Mouse (Mus musculus): ENCODE data around the gene P2ry2. TPM values are rescaled to one million over a fixed set of nuclear protein-coding genes. Genes with fewer than 3 reads are reported as not detected.

P2ry2 gene
- polyA plus RNA-seq, 1 experiment from 2014 or later: 4.3 TPM

GRCm38 (mm10) chr7:100997951-100998577, 14.6 kb downstream of the P2ry2 start:
- 79% methylated on average over 31 of the region's 31 CpGs for WGBS
- Histone ChIP-seq H3K4me3 (ENCODE audit: low read length) (no peak overlapping the region), H3K4me1 (ENCODE audit: control insufficient read depth, insufficient read depth, low read length) (peaks cover 9% of the 10 kb centered on the region), H3K9me3 (replicated peaks; ENCODE audit: control insufficient read depth, low read length) (no peaks in the 10 kb centered on the region), H3K27me3 (ENCODE audit: control insufficient read depth, insufficient read depth, low read length) (no peaks in the 10 kb centered on the region), H3K9ac (ENCODE audit: low read length) (no peak overlapping the region), H3K36me3 (ENCODE audit: control insufficient read depth, insufficient read depth) (0 out of 2 replicates have a peak, but pooled peaks cover 5% of the 10 kb centered on the region), H3K27ac (ENCODE audit: low read length) (no peak overlapping the region), H3K4me2 (ENCODE audit: low read depth, low read length) (no peak overlapping the region)
- no peak for ATAC-seq (replicated peaks; ENCODE audit: extremely low read depth, insufficient read depth, low FRiP score)

GRCm38 (mm10) chr7:100997215-100997614, 15.5 kb downstream of the P2ry2 start:
- Histone ChIP-seq H3K4me2 (ENCODE audit: low read depth, low read length) (no peak overlapping the region), H3K36me3 (ENCODE audit: control insufficient read depth, insufficient read depth) (0 out of 2 replicates have a peak, but pooled peaks cover 5% of the 10 kb centered on the region), H3K9ac (ENCODE audit: low read length) (no peak overlapping the region), H3K9me3 (replicated peaks; ENCODE audit: control insufficient read depth, low read length) (no peaks in the 10 kb centered on the region), H3K27me3 (ENCODE audit: control insufficient read depth, insufficient read depth, low read length) (no peaks in the 10 kb centered on the region), H3K27ac (ENCODE audit: low read length) (no peak overlapping the region), H3K4me3 (ENCODE audit: low read length) (no peak overlapping the region), H3K4me1 (ENCODE audit: control insufficient read depth, insufficient read depth, low read length) (peaks cover 5% of the 10 kb centered on the region)
- no peak for ATAC-seq (replicated peaks; ENCODE audit: extremely low read depth, insufficient read depth, low FRiP score)
- 73% methylated on average over 1 of the region's 1 CpGs for WGBS

DNA sequence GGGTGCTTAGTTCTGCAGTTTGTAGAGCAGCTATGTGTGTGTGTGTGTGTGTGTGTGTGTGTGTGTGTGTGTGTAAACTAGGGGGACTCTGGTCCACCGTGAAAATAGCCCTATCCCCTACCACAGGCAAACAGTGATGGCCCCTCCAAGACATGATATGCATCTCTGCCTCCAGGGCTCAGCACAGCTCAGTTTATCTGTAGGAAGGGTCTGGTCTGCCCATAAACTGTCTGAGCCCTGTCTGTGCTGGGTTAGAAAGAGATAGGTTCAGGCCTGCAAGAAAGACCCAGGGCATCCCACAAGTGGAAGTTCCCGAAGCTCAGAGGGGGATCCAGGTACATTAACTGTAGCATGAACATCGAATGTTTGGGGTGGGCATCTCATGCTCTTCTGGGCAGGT, 16.7 kb downstream of the P2ry2 start:
- ATAC-seq (replicated peaks; ENCODE audit: extremely low read depth, insufficient read depth, low FRiP score): no peak

DNA sequence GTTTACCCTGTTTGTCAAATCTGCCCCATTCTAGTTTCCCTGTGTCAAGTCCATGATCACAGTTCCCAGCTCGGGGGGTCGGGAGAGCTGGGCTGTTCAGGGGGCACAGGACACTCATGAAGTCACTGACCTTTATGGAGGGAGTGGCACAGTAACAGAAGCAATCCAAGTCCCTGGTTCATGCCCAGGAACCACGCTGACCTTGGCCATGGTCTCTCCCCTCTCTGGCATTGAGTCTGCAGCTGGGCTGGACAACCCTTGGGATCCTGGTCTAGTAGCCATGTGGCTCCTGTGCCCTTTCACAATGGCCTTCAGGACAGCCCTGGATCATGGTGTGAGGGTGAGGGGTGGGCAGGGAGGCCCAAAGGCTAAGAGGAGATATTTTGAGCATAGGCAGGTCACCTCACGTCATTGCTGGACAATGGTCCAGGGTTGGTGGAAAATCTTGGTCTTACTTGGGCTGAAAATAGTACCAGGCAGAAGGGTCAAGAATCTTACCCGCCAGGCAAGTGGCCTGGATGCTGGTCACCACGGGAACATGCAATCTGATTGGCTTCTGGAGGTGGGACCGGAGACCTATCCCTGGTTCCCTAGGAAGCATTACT, 17.3 kb downstream of the P2ry2 start:
- Histone ChIP-seq H3K4me3 (ENCODE audit: low read length) (no peak overlapping the region), H3K27me3 (ENCODE audit: control insufficient read depth, insufficient read depth, low read length) (no peaks in the 10 kb centered on the region), H3K9ac (ENCODE audit: low read length) (no peak overlapping the region), H3K4me2 (ENCODE audit: low read depth, low read length) (no peak overlapping the region), H3K4me1 (ENCODE audit: control insufficient read depth, insufficient read depth, low read length) (peaks cover 10% of the 10 kb centered on the region), H3K9me3 (replicated peaks; ENCODE audit: control insufficient read depth, low read length) (no peaks in the 10 kb centered on the region), H3K27ac (ENCODE audit: low read length) (no peak overlapping the region), H3K36me3 (ENCODE audit: control insufficient read depth, insufficient read depth) (0 out of 2 replicates have a peak, but pooled peaks cover 5% of the 10 kb centered on the region)
- WGBS: 77% methylated on average over 7 of the region's 7 CpGs
- no peak for ATAC-seq (replicated peaks; ENCODE audit: extremely low read depth, insufficient read depth, low FRiP score)

More for the DNA sequence above, 16.7 kb downstream of the P2ry2 start:
- H3K4me1 ChIP-seq (ENCODE audit: control insufficient read depth, insufficient read depth, low read length): peaks cover 6% of the 10 kb centered on the region
- H3K4me2 ChIP-seq (ENCODE audit: low read depth, low read length): no peak overlapping the region
- H3K36me3 ChIP-seq (ENCODE audit: control insufficient read depth, insufficient read depth): 0 out of 2 replicates have a peak, but pooled peaks cover 5% of the 10 kb centered on the region
- H3K9me3 ChIP-seq (replicated peaks; ENCODE audit: control insufficient read depth, low read length): no peaks in the 10 kb centered on the region
- no peak overlapping the region for H3K4me3 ChIP-seq (ENCODE audit: low read length)
- no peaks in the 10 kb centered on the region for H3K27me3 ChIP-seq (ENCODE audit: control insufficient read depth, insufficient read depth, low read length)
- no peak overlapping the region for H3K27ac ChIP-seq (ENCODE audit: low read length)
- 76% methylated on average over 3 of the region's 3 CpGs for WGBS
- H3K9ac ChIP-seq (ENCODE audit: low read length): no peak overlapping the region

DNA sequence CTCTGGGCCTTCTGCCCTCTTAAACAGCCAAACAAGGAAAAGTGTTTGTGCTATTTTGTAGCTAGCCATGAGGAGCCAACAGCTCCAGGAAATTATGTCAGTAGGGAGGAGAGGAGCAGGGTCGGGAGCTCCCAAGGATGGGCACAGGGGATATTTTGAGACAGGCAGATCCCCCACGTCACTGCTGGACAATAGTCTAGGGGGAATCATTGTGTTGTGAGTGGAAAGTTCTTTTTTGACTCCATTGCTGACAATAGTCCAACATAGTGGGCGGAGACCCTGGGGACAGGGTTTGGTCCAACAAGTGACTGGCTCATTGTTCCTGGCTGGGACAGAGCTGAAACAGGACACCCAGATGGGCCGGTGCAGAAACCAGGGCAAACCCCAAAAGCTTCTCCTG, 19.5 kb downstream of the P2ry2 start:
- Histone ChIP-seq H3K9ac (ENCODE audit: low read length) (no peak overlapping the region), H3K27ac (ENCODE audit: low read length) (peak overlapping the region; percentile 77), H3K4me1 (ENCODE audit: control insufficient read depth, insufficient read depth, low read length) (peaks cover 13% of the 10 kb centered on the region), H3K4me3 (ENCODE audit: low read length) (no peak overlapping the region), H3K36me3 (ENCODE audit: control insufficient read depth, insufficient read depth) (no peaks in the 10 kb centered on the region), H3K4me2 (ENCODE audit: low read depth, low read length) (no peak overlapping the region), H3K27me3 (ENCODE audit: control insufficient read depth, insufficient read depth, low read length) (no peaks in the 10 kb centered on the region), H3K9me3 (replicated peaks; ENCODE audit: control insufficient read depth, low read length) (no peaks in the 10 kb centered on the region)
- ATAC-seq (replicated peaks; ENCODE audit: extremely low read depth, insufficient read depth, low FRiP score): peak; percentile 61
- 54% methylated on average over 4 of the region's 4 CpGs for WGBS

- Histone ChIP-seq H3K4me3 (ENCODE audit: low read length) (no peak overlapping the region), H3K4me2 (ENCODE audit: low read depth, low read length) (no peak overlapping the region), H3K9ac (ENCODE audit: low read length) (no peak overlapping the region), H3K27me3 (ENCODE audit: control insufficient read depth, insufficient read depth, low read length) (no peaks in the 10 kb centered on the region), H3K4me1 (ENCODE audit: control insufficient read depth, insufficient read depth, low read length) (peaks cover 17% of the 10 kb centered on the region), H3K9me3 (replicated peaks; ENCODE audit: control insufficient read depth, low read length) (no peaks in the 10 kb centered on the region), H3K36me3 (ENCODE audit: control insufficient read depth, insufficient read depth) (no peaks in the 10 kb centered on the region), H3K27ac (ENCODE audit: low read length) (no peak overlapping the region; the same call in 1 of the 2 replicates)
- no peak for ATAC-seq (replicated peaks; ENCODE audit: extremely low read depth, insufficient read depth, low FRiP score)
- WGBS: 88% methylated on average over 3 of the region's 3 CpGs
These were observed 20.7 kb downstream of the P2ry2 start for GRCm38 (mm10) chr7:100991972-100992371.

- peak; percentile 56 for ATAC-seq (replicated peaks; ENCODE audit: extremely low read depth, insufficient read depth, low FRiP score)
- no peak overlapping the region for H3K9ac ChIP-seq (ENCODE audit: low read length)
- WGBS: 46% methylated on average over 9 of the region's 9 CpGs
- H3K36me3 ChIP-seq (ENCODE audit: control insufficient read depth, insufficient read depth): no peaks in the 10 kb centered on the region
- no peak overlapping the region for H3K4me2 ChIP-seq (ENCODE audit: low read depth, low read length)
- H3K9me3 ChIP-seq (replicated peaks; ENCODE audit: control insufficient read depth, low read length): no peaks in the 10 kb centered on the region
- no peaks in the 10 kb centered on the region for H3K27me3 ChIP-seq (ENCODE audit: control insufficient read depth, insufficient read depth, low read length)
- no peak overlapping the region for H3K4me3 ChIP-seq (ENCODE audit: low read length)
- peak overlapping the region; percentile 66 for H3K27ac ChIP-seq (ENCODE audit: low read length)
- peaks cover 17% of the 10 kb centered on the region for H3K4me1 ChIP-seq (ENCODE audit: control insufficient read depth, insufficient read depth, low read length)
These were observed 21.9 kb downstream of the P2ry2 start for GRCm38 (mm10) chr7:100990636-100991311.

DNA sequence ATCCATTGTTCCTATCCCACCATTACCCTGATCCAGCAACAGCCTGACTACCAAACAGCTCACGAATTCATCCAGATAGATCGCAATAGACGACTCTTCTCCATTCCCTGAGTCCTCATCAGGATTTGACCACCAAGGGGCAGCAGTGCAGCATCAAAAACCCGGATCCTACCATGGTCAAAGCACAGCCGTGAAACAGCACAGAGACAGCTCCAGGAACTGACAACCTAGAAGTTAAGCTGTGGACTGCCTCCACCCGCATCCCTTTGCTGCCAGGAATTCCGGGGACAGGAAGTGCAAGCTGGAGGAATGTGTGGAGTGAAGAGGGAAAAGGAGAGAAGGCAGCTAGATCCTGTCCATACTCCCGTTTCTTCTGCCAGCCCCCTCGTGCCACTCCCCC, 24.6 kb downstream of the P2ry2 start:
- Histone ChIP-seq H3K36me3 (ENCODE audit: control insufficient read depth, insufficient read depth) (no peaks in the 10 kb centered on the region), H3K9me3 (replicated peaks; ENCODE audit: control insufficient read depth, low read length) (no peaks in the 10 kb centered on the region), H3K27ac (ENCODE audit: low read length) (no peak overlapping the region), H3K9ac (ENCODE audit: low read length) (no peak overlapping the region), H3K27me3 (ENCODE audit: control insufficient read depth, insufficient read depth, low read length) (no peaks in the 10 kb centered on the region), H3K4me3 (ENCODE audit: low read length) (no peak overlapping the region), H3K4me1 (ENCODE audit: control insufficient read depth, insufficient read depth, low read length) (peaks cover 19% of the 10 kb centered on the region), H3K4me2 (ENCODE audit: low read depth, low read length) (no peak overlapping the region)
- ATAC-seq (replicated peaks; ENCODE audit: extremely low read depth, insufficient read depth, low FRiP score): peak; percentile 81
- WGBS: 9% methylated on average over 9 of the region's 9 CpGs

Measured in heart, embryonic 16.5 days (tissue).